In the genomic region with DNA sequence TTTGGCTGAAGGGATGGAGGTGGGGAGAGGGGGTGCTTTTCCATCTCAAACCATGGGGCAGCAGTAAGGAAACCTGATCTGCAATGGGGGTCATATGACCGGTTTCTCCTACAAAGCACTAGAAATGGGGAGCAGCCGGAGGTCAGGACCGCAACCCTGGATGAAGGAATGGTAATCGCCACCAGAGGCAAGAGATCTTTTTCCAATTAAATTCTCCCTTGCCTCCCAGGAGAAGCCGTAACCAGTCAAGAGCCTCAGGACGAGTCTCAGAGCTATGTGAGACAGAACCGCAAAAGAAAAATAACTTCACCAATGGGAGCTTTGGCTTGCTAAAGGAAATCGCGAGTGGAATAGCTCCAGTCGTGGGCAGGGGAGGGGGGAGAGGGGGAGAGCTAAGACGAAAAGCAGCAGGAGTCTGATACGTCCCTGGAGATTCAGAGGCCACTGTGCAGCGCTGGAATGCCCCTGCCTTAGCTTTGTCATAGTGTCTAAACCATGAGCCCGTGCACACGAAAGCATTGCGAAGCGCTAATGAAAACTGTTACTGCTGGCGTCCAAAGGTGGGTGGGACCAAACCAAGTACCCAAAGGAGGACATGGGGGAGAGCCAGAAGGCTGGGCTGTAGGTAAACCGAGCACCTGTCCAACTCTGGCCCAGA, we compare ENCODE assay signal across 8 mouse cellular contexts.
DNase-seq lines count a peak whose midpoint lies in the region; ATAC-seq lines count a peak whose summit lies in the region.

No protein-coding gene starts in this region.

- ATAC-seq in embryonic facial prominence, embryonic 15.5 days (ENCODE audit: insufficient number of reproducible peaks, low FRiP score, low TSS enrichment, low read depth) = peak; percentile 37; the same call in 1 of the 2 replicates
- 0 out of 2 replicates have a peak, but pooled peaks have one; percentile 43 for ATAC-seq in hindbrain, embryonic 16.5 days
- ATAC-seq in neural tube, embryonic 14.5 days (ENCODE audit: low read depth) = no peak

- H3K27ac ChIP-seq in embryonic facial prominence, embryonic 15.5 days (replicated peaks) = no peak overlapping the region
- no peak overlapping the region for H3K27ac ChIP-seq in hindbrain, embryonic 16.5 days (ENCODE audit: low read depth, low read length)
- H3K27ac ChIP-seq in neural tube, embryonic 14.5 days (ENCODE audit: low read depth, low read length) = no peak overlapping the region

- H3K9me3 ChIP-seq in embryonic facial prominence, embryonic 15.5 days (replicated peaks) = no peaks in the 10 kb centered on the region
- H3K9me3 ChIP-seq in hindbrain, embryonic 16.5 days (ENCODE audit: control insufficient read depth, low read length) = no peaks in the 10 kb centered on the region
- H3K9me3 ChIP-seq in neural tube, embryonic 14.5 days (ENCODE audit: control insufficient read depth, low read length) = no peaks in the 10 kb centered on the region

- WGBS in embryonic facial prominence, embryonic 15.5 days = 11% methylated on average over 19 of the region's 19 CpGs
- 31% methylated on average over 19 of the region's 19 CpGs for WGBS in hindbrain, embryonic 16.5 days
- WGBS in neural tube, embryonic 14.5 days = 32% methylated on average over 19 of the region's 19 CpGs

- H3K9ac ChIP-seq in embryonic facial prominence, embryonic 15.5 days = no peak overlapping the region
- 0 out of 2 replicates have a peak overlapping the region, but pooled peaks have one; percentile 35 for H3K9ac ChIP-seq in hindbrain, embryonic 16.5 days (ENCODE audit: low read depth, low read length)
- no peak overlapping the region for H3K9ac ChIP-seq in neural tube, embryonic 14.5 days (replicated peaks; ENCODE audit: low read depth, low read length)

- peak; percentile 24 for DNase-seq in kidney, postnatal 10 days
- DNase-seq in kidney, postnatal 36 days = no peak
- DNase-seq in layer of hippocampus, postnatal 25 days (ENCODE audit: extremely low spot score in 1 of 2, low spot score in 1 of 2) = no peak
- DNase-seq in frontal cortex, postnatal 25 days (ENCODE audit: low spot score in 2 of 2) = no peak
- no peak for DNase-seq in urinary bladder, postnatal 36 days (ENCODE audit: low spot score in 2 of 2)

- H3K36me3 ChIP-seq in embryonic facial prominence, embryonic 15.5 days = no peaks in the 10 kb centered on the region
- H3K36me3 ChIP-seq in hindbrain, embryonic 16.5 days (ENCODE audit: control insufficient read depth, insufficient read depth, low read length) = no peaks in the 10 kb centered on the region
- no peaks in the 10 kb centered on the region for H3K36me3 ChIP-seq in neural tube, embryonic 14.5 days (ENCODE audit: control insufficient read depth, insufficient read depth, low read length)

- peak overlapping the region; percentile 42 for H3K4me2 ChIP-seq in embryonic facial prominence, embryonic 15.5 days (replicated peaks)
- peak overlapping the region; percentile 51 for H3K4me2 ChIP-seq in hindbrain, embryonic 16.5 days (ENCODE audit: low read length)
- peak overlapping the region; percentile 41 for H3K4me2 ChIP-seq in neural tube, embryonic 14.5 days (ENCODE audit: low read depth, low read length)

- H3K4me3 ChIP-seq in embryonic facial prominence, embryonic 15.5 days (replicated peaks) = peak overlapping the region; percentile 16
- H3K4me3 ChIP-seq in hindbrain, embryonic 16.5 days (ENCODE audit: low read length) = peak overlapping the region; percentile 3; the same call in 1 of the 2 replicates
- no peak overlapping the region for H3K4me3 ChIP-seq in neural tube, embryonic 14.5 days (ENCODE audit: low read depth, low read length)

- H3K4me1 ChIP-seq in embryonic facial prominence, embryonic 15.5 days = peaks cover 22% of the 10 kb centered on the region
- no peaks in the 10 kb centered on the region for H3K4me1 ChIP-seq in hindbrain, embryonic 16.5 days (ENCODE audit: control insufficient read depth, insufficient read depth, low read depth, low read length)
- peaks cover 4% of the 10 kb centered on the region; the same call in 1 of the 2 replicates for H3K4me1 ChIP-seq in neural tube, embryonic 14.5 days (ENCODE audit: control insufficient read depth, insufficient read depth, low read length)

- H3K27me3 ChIP-seq in embryonic facial prominence, embryonic 15.5 days = 0 out of 2 replicates have a peak, but pooled peaks cover 3% of the 10 kb centered on the region
- H3K27me3 ChIP-seq in hindbrain, embryonic 16.5 days (replicated peaks; ENCODE audit: control insufficient read depth, insufficient read depth, low read length) = no peaks in the 10 kb centered on the region
- no peaks in the 10 kb centered on the region for H3K27me3 ChIP-seq in neural tube, embryonic 14.5 days (ENCODE audit: control insufficient read depth, insufficient read depth, low read length)
